Mouse (Mus musculus) midbrain, embryonic 13.5 days (tissue): ENCODE data around the gene Hebp1. TPM values are rescaled to one million over a fixed set of nuclear protein-coding genes. Genes with fewer than 3 reads are reported as not detected.

Experiments
- ATAC-seq: fragments of 200-750 bp; cut with Nextera tagmentation; 2 replicates; pipeline ENCODE4 v1.8.0; 2017; ENCODE audit warnings: mild to moderate bottlenecking, moderate TSS enrichment, moderate library complexity
- H3K27ac ChIP-seq: fragments of 300-500 bp; sonication (generic); 2 replicates; pipeline ENCODE4 v1.5.1; 2015; ENCODE audit warnings: inconsistent platforms, mild to moderate bottlenecking, moderate library complexity
- H3K27me3 ChIP-seq: fragments of 300-500 bp; sonication (generic); 2 replicates; pipeline ENCODE4 v1.6.1; 2015; ENCODE audit warnings: mild to moderate bottlenecking, inconsistent platforms
- H3K36me3 ChIP-seq: fragments of 300-500 bp; sonication (generic); 2 replicates; pipeline ENCODE4 v1.6.1; 2015; ENCODE audit warnings: mild to moderate bottlenecking, inconsistent platforms
- H3K4me1 ChIP-seq: fragments of 300-500 bp; sonication (generic); replicated peaks from 2 replicates; pipeline ENCODE4 v1.6.1; 2015; ENCODE audit warnings: inconsistent platforms
- H3K4me2 ChIP-seq: fragments of 300-500 bp; sonication (generic); replicated peaks from 2 replicates; pipeline ENCODE4 v1.6.1; 2015; ENCODE audit warnings: moderate library complexity, mild to moderate bottlenecking, inconsistent platforms
- H3K4me3 ChIP-seq: fragments of 300-500 bp; sonication (generic); replicated peaks from 2 replicates; pipeline ENCODE4 v1.5.1; 2015; ENCODE audit warnings: mild to moderate bottlenecking, inconsistent platforms
- H3K9ac ChIP-seq: fragments of 300-500 bp; sonication (generic); replicated peaks from 2 replicates; pipeline ENCODE4 v1.6.1; 2015; ENCODE audit warnings: mild to moderate bottlenecking, inconsistent platforms
- H3K9me3 ChIP-seq: fragments of 300-500 bp; sonication (generic); 2 replicates; pipeline ENCODE4 v1.6.1; 2016; ENCODE audit warnings: mild to moderate bottlenecking, inconsistent platforms
- WGBS: fragments of 180-500 bp; shearing (Covaris S2); methylation state at CpG from one replicate; pipeline ENCODE4 v1.1.7; 2015; 5-methylcytosine and 5-hydroxymethylcytosine counted together
- polyA plus RNA-seq: library from polyadenylated mRNA; unstranded; fragments of >200 nt; fragmentation: Nextera tagmentation; extraction: Ambion mirVana; gene quantifications from 2 replicates; pipeline ENCODE4 v1.2.1, GENCODE M21; 2015

Gene Hebp1
- polyA plus RNA-seq, 1 experiment from 2014 or later, result 3.4 TPM

DNA sequence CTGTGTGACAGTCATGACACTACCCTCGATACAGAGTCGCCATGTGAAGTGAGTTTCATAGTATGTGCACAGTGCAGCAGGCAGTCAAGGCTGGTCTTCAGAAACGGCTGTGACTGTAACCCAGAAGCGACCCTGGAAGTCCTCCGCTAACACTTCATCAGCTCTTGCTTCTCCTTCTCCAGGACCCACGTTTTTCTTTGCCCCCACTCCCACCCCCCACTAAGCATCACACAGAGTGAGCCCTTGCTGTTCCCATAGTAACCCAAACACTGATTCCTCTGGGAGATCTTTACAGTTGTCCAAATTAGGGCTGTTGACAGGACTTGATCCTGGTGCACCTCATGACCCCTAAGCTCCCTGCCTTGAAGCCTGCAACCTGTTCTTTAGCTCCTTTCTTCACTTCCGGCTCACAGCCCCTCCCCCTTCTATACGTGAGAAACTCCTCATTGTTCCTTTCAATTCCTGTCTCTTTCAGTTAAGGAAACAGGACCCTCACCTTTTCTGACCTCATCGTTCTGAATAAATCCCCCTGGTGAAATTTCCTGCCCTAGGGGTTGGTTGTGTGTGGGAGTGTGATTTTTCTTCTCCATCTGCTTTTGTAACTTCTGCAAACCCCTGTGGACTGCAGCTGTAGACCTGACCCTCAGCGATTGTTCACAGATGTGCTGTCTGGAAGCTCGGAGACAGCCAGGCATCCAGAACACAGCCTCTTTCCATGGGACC, 61.2 kb downstream of the Hebp1 start:
- 39% methylated on average over 11 of the region's 11 CpGs for WGBS
- Histone ChIP-seq H3K4me1 (peaks cover 17% of the 10 kb centered on the region; the same call in 1 of the 2 replicates), H3K27ac (no peak overlapping the region), H3K9me3 (no peaks in the 10 kb centered on the region), H3K27me3 (no peaks in the 10 kb centered on the region), H3K4me2 (no peak overlapping the region), H3K36me3 (no peaks in the 10 kb centered on the region), H3K9ac (no peak overlapping the region), H3K4me3 (no peak overlapping the region)
- no peak for ATAC-seq

DNA sequence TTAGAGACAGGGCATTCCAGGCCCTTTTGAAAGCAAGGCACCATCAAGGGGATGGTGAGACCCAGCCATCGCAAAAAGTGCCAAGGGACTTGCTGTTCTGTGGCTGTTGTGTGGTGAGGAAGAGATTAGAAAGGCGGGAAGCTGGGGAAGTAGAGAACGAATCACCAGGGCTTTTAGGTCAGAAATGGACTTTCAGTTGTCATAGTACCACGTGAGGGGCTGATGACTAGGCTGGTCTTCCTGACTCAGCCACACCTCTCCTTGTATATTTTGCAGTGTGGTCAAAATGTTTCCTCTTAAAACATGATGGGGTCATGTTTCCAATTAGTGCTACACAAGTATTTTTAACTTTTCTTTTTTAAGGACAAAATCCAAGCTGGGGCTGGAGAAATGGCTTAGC, 62.1 kb downstream of the Hebp1 start:
- no peaks in the 10 kb centered on the region for H3K36me3 ChIP-seq
- 83% methylated on average over 4 of the region's 4 CpGs for WGBS
- H3K9ac ChIP-seq, result no peak overlapping the region
- no peak overlapping the region for H3K4me3 ChIP-seq
- H3K27ac ChIP-seq, result no peak overlapping the region
- no peak for ATAC-seq
- no peak overlapping the region for H3K4me2 ChIP-seq
- H3K4me1 ChIP-seq, result peaks cover 14% of the 10 kb centered on the region; the same call in 1 of the 2 replicates
- H3K27me3 ChIP-seq, result no peaks in the 10 kb centered on the region
- no peaks in the 10 kb centered on the region for H3K9me3 ChIP-seq

DNA sequence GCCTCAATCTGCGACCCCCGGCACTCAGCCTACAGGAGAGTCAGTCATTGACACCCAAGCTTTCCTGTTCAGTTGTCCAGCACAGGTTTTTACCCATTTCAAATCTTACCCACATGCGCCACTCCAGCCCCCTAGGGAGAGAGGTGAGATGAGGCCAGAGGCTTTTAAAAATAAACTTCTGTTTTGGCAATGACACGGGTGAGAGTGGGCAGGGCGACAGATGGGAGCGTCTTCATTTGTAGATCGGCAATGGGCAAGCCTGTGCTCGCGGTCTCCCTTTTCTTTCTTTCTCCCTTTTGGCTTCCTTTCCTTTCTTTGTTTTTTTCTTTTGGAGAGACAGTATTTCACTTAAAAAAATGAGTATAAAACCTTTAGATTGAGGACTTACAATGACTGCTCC, 64.3 kb downstream of the Hebp1 start:
- no peak overlapping the region for H3K4me2 ChIP-seq
- no peak overlapping the region for H3K9ac ChIP-seq
- no peaks in the 10 kb centered on the region for H3K36me3 ChIP-seq
- no peak overlapping the region for H3K27ac ChIP-seq
- no peak overlapping the region for H3K4me3 ChIP-seq
- H3K9me3 ChIP-seq, result no peaks in the 10 kb centered on the region
- WGBS, result 94% methylated on average over 9 of the region's 9 CpGs
- H3K4me1 ChIP-seq, result peaks cover 10% of the 10 kb centered on the region; the same call in 1 of the 2 replicates
- ATAC-seq, result no peak
- 0 out of 2 replicates have a peak, but pooled peaks cover 2% of the 10 kb centered on the region for H3K27me3 ChIP-seq

- H3K9ac ChIP-seq, result no peak overlapping the region
- H3K36me3 ChIP-seq, result no peaks in the 10 kb centered on the region
Observed at GRCm38 (mm10) chr6:135133086-135133485, 64.7 kb downstream of the Hebp1 start.

DNA sequence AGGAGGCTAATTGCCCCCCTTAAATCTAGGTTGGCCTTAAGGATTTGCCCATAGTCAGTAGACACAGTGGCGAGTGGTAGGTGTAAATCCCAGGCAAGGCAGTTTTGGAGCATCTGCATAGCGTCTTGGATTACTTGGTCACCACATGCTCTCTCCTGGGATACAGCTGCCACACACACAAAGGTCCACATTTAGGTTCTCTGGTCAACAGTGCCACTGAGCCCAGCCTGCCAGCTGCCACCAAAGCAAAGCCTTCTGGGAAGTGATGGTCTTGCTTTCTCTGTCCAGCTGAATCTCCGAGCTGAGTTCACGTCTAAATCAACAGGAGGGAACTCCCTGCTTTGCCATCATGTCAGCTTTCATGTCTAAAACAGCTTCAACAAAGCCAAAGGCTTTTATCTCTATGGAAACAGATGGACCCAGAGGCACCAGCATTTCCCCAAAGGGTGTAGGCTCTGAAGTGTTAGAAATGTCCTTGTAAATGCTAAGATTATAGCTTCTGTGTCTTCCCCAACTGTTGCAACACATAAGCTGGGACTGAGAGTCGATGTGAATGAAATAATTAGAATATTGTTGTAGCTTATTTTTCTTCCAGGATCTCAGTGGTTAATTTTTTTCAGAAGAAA, 73.0 kb downstream of the Hebp1 start:
- H3K36me3 ChIP-seq, result no peaks in the 10 kb centered on the region
- H3K4me3 ChIP-seq, result no peak overlapping the region
- no peak for ATAC-seq
- H3K27ac ChIP-seq, result no peak overlapping the region
- WGBS, result 49% methylated on average over 5 of the region's 5 CpGs
- peaks cover 5% of the 10 kb centered on the region; the same call in 1 of the 2 replicates for H3K4me1 ChIP-seq
- H3K9ac ChIP-seq, result no peak overlapping the region
- no peak overlapping the region for H3K4me2 ChIP-seq
- H3K9me3 ChIP-seq, result no peaks in the 10 kb centered on the region
- H3K27me3 ChIP-seq, result peaks cover 5% of the 10 kb centered on the region; the same call in 1 of the 2 replicates

More at GRCm38 (mm10) chr6:135133086-135133485, 64.7 kb downstream of the Hebp1 start:
- 86% methylated on average over 7 of the region's 7 CpGs for WGBS
- no peak overlapping the region for H3K4me2 ChIP-seq
- H3K4me1 ChIP-seq, result peaks cover 6% of the 10 kb centered on the region; the same call in 1 of the 2 replicates
- ATAC-seq, result no peak
- H3K27ac ChIP-seq, result no peak overlapping the region
- H3K4me3 ChIP-seq, result no peak overlapping the region
- no peaks in the 10 kb centered on the region for H3K9me3 ChIP-seq
- H3K27me3 ChIP-seq, result 0 out of 2 replicates have a peak, but pooled peaks cover 5% of the 10 kb centered on the region

GRCm38 (mm10) chr6:135118183-135118582, 79.6 kb downstream of the Hebp1 start, which contains the start of gene Gprc5d:
Gprc5d (minus strand) TSS chr6:135118283.
- Histone ChIP-seq H3K27me3 (peaks cover 34% of the 10 kb centered on the region), H3K4me2 (no peak within 1 kb of the TSS), H3K4me3 (no peak within 1 kb of the TSS), H3K36me3 (no peaks in the 10 kb centered on the region), H3K4me1 (peaks cover 3% of the 10 kb centered on the region), H3K27ac (no peak within 1 kb of the TSS), H3K9ac (no peak within 1 kb of the TSS), H3K9me3 (no peaks in the 10 kb centered on the region)
- ATAC-seq, result no peak
- 94% methylated on average over 5 of the region's 5 CpGs for WGBS

DNA sequence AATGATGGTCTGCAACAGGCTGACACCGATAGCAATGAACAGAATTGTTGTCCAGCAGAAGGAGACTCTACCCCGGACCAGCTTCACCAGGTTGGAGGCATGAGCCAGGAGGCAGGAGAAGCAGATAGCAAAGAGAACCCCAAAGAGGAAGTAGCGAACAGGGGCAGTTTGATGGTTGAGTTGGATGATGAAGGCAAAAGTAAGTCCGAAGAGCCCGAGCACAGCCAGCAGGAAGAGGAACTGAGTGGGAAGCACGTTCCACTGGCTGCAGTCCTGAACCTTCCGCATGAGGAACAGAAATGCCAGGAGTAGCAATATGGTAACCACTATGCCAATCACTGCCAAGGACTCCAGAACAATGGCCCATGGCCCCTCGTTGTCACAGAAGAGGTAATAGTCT, 81.3 kb downstream of the Hebp1 start:
- Histone ChIP-seq H3K4me3 (no peak overlapping the region), H3K27me3 (peaks cover 37% of the 10 kb centered on the region), H3K36me3 (no peaks in the 10 kb centered on the region), H3K4me1 (peaks cover 14% of the 10 kb centered on the region), H3K27ac (no peak overlapping the region), H3K9ac (no peak overlapping the region), H3K4me2 (no peak overlapping the region), H3K9me3 (no peaks in the 10 kb centered on the region)
- no peak for ATAC-seq
- 94% methylated on average over 8 of the region's 8 CpGs for WGBS

DNA sequence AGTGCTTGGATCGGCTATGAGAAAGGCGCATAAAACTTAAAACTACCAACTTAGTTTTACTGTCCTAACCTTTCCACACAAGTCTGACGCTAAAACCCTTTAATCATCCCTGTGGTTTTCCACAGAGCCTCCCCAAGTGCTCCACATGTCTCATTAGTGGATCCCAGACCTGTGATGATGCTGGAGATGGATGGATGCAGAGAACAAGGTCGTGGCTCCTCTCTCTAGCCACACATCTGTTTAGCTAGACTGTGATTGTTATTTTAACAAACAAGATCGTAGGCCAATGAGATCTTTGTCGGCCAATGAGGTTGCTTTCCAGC, 84.7 kb downstream of the Hebp1 start:
- Histone ChIP-seq H3K27ac (no peak overlapping the region), H3K4me1 (peaks cover 14% of the 10 kb centered on the region), H3K4me2 (no peak overlapping the region), H3K9me3 (no peaks in the 10 kb centered on the region), H3K4me3 (no peak overlapping the region), H3K36me3 (no peaks in the 10 kb centered on the region), H3K9ac (no peak overlapping the region), H3K27me3 (peaks cover 65% of the 10 kb centered on the region)
- 21% methylated on average over 6 of the region's 6 CpGs for WGBS
- peak; percentile 48; the same call in 1 of the 2 replicates for ATAC-seq

DNA sequence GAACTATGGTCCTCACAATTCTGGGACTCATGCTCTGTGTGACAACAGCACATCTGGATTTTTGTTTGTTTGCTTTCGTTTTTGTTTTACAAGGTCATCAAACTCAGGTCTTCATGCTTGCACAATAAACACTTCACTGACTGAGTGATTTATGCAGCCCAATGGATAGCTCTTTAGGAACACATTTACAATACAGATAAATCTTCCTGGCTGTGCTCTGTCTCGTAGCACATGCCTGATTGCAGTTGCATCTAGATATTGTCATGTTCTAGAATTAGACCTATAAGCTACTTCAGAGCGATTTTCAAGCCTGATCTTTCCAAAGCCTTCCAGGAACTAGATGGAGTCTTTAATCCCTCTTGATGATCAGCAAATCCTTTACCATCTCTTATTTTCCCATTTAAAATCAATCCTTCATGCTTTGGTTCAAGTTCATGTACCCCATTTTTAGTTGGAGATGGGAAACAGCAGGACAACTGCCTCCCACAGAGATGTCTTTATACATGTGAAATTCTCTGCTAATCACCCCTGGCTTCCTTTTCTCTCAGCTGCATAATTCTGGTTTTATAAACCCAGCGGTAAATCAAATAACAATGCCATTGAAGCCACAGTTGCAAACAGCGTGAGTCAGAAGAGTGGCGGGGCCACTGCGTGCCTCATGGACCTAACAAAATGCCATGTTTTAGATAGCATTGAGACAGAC, 85.3 kb downstream of the Hebp1 start:
- Histone ChIP-seq H3K4me2 (no peak overlapping the region), H3K27me3 (peaks cover 71% of the 10 kb centered on the region), H3K4me1 (peaks cover 14% of the 10 kb centered on the region), H3K9me3 (no peaks in the 10 kb centered on the region), H3K9ac (no peak overlapping the region), H3K4me3 (no peak overlapping the region), H3K27ac (no peak overlapping the region), H3K36me3 (no peaks in the 10 kb centered on the region)
- peak; percentile 69 for ATAC-seq
- 11% methylated on average over 7 of the region's 7 CpGs for WGBS

DNA sequence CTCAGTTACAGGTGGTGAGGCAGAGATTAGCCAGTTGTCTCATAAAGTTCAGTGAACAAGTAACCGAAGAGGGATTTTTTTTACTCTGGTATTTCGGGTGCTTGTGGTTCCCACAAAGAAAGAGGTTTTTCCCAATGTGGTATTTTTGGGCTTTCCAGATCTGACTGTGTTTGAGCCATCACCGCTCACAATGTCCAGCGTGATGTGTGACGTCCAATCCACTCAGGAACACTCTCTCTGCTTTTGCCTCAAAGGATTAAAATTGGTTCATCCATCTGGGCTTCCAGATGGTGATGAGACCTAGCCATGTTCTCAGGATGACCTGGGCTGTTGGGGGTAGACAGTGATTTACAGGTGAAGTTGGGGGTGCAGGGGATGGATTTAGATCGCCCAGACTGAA, 90.8 kb downstream of the Hebp1 start:
- no peak for ATAC-seq
- Histone ChIP-seq H3K4me2 (no peak overlapping the region), H3K4me3 (no peak overlapping the region), H3K9me3 (no peaks in the 10 kb centered on the region), H3K27ac (no peak overlapping the region), H3K9ac (no peak overlapping the region), H3K36me3 (no peaks in the 10 kb centered on the region), H3K27me3 (peaks cover 82% of the 10 kb centered on the region), H3K4me1 (peaks cover under 1% of the 10 kb centered on the region; the same call in 1 of the 2 replicates)
- 92% methylated on average over 6 of the region's 6 CpGs for WGBS

DNA sequence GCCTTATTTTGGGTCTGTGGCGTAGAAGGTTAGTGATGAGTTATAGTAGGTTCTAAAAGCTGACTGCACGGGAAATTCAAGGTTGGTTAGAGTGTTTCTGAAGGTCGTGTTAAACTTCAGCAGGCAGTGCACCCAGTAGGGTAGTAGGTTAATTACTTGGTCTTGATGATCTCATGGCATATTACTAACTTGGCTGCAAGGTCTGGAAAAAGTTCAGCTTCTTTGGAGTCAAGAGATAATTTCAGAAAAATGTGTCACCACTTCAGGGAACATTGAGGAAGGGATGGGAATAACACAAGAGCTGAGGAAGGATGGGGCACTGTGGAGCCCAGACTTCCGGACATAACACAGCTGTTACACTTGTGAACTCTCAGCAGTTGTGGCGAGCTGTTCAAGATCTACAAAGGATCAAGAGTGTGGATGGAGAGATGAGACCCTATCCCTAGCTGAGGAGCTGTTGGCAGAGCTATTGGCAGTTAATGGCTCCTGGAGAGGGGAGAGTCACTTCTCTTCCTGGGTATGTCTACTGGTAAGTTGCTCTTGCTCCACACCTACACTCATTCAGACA, 95.0 kb downstream of the Hebp1 start:
- Histone ChIP-seq H3K27me3 (peaks cover 60% of the 10 kb centered on the region), H3K36me3 (no peaks in the 10 kb centered on the region), H3K4me1 (no peaks in the 10 kb centered on the region), H3K9me3 (no peaks in the 10 kb centered on the region), H3K27ac (no peak overlapping the region), H3K9ac (no peak overlapping the region), H3K4me3 (no peak overlapping the region), H3K4me2 (no peak overlapping the region)
- ATAC-seq, result no peak
- WGBS, result 88% methylated on average over 5 of the region's 5 CpGs
